Mouse (Mus musculus): ENCODE results near the gene Fam151a. TPM values are rescaled to one million over a fixed set of nuclear protein-coding genes. Genes with fewer than 3 reads are reported as not detected.
A peak's percentile ranks its signal among the peaks of the same experiment; 100 is the strongest.
"Not testable (repeated sequence)": the region's sequence is repeated elsewhere in the genome, so short reads cannot be mapped to it uniquely, and the experiment has no call there.

Gene Fam151a
- polyA plus RNA-seq, 1 experiment from 2014 or later, result 0.40 TPM

DNA sequence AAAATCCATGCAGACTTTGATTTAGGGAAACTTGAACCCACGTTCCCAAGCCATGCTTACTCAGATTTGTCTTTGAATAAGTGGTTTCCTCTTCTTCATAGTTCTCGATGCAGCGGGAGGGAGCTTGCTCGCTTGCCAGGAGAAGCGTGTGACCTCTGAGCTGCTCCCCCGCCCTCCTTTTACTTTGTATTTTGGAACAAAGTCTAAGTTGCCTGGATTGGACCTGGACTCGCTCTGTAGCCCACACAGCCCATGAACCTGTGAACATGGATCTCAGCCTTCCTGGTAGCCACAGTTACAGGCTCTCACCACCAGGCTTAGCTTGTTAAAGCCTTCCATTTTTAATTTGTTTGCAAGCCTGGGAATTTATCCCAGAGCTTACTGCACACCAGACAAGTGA is 2.9 kb upstream of the Fam151a start, which contains the start of gene Mroh7:
Gene Mroh7, minus strand, starts transcription at position 112 of the 400 bp plus-strand sequence.
- H3K4me3 ChIP-seq, result no peak within 1 kb of the TSS
- H3K9me3 ChIP-seq, result no peaks in the 10 kb centered on the region
- H3K36me3 ChIP-seq (replicated peaks), result no peaks in the 10 kb centered on the region
- H3K27ac ChIP-seq (replicated peaks), result no peak within 1 kb of the TSS
- H3K4me1 ChIP-seq, result peaks cover 14% of the 10 kb centered on the region
- DNase-seq (ENCODE audit: low spot score), result no peak
- no peaks in the 10 kb centered on the region for H3K27me3 ChIP-seq (replicated peaks; ENCODE audit: low read depth, poor library complexity, severe bottlenecking)
- WGBS, result 88% methylated on average over 7 of the region's 7 CpGs

- not testable (repeated sequence) for H3K27ac ChIP-seq (replicated peaks); H3K9me3 ChIP-seq; H3K27me3 ChIP-seq (replicated peaks; ENCODE audit: low read depth, poor library complexity, severe bottlenecking); H3K4me3 ChIP-seq; H3K36me3 ChIP-seq (replicated peaks)
- 47% methylated on average over 1 of the region's 1 CpGs for WGBS
- DNase-seq (ENCODE audit: low spot score), result peak; percentile 56
- peaks cover 25% of the 10 kb centered on the region for H3K4me1 ChIP-seq
Measured at GRCm38 (mm10) chr4:106736884-106737283, 3.2 kb downstream of the Fam151a start.

GRCm38 (mm10) chr4:106737904-106738303 is 4.2 kb downstream of the Fam151a start:
- Histone ChIP-seq H3K4me1 (peaks cover 25% of the 10 kb centered on the region), H3K9me3 (no peaks in the 10 kb centered on the region), H3K4me3 (no peak overlapping the region), H3K27ac (replicated peaks) (no peak overlapping the region), H3K36me3 (replicated peaks) (no peaks in the 10 kb centered on the region), H3K27me3 (replicated peaks; ENCODE audit: low read depth, poor library complexity, severe bottlenecking) (no peaks in the 10 kb centered on the region)
- WGBS, result 69% methylated on average over 3 of the region's 3 CpGs
- no peak for DNase-seq (ENCODE audit: low spot score)

DNA sequence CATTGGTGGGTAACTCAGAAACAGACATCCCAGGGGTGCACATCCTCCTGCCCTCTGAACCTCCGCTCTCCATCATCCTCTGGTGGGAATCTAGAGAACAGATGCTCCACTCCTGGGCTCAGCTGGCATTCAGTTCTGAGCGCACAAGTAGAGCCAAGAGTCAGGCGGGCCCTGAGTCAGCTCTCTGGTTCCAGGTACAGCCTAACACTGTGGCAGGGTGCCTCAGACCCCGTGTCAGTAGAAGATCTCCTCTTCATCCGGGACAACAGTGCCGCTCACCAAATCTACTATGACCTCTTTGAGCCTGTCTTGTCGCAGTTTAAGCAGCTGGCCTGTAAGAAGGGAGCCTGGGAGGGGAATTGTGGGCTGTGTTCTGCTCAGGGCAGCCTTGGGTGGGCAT is 12.2 kb downstream of the Fam151a start:
- H3K4me3 ChIP-seq, result no peak overlapping the region
- no peaks in the 10 kb centered on the region for H3K9me3 ChIP-seq
- H3K4me1 ChIP-seq, result peaks cover 30% of the 10 kb centered on the region
- no peaks in the 10 kb centered on the region for H3K36me3 ChIP-seq (replicated peaks)
- H3K27me3 ChIP-seq (replicated peaks; ENCODE audit: low read depth, poor library complexity, severe bottlenecking), result no peaks in the 10 kb centered on the region
- no peak for DNase-seq (ENCODE audit: low spot score)
- H3K27ac ChIP-seq (replicated peaks), result 0 out of 2 replicates have a peak overlapping the region, but pooled peaks have one; percentile 10
- 85% methylated on average over 7 of the region's 7 CpGs for WGBS

DNA sequence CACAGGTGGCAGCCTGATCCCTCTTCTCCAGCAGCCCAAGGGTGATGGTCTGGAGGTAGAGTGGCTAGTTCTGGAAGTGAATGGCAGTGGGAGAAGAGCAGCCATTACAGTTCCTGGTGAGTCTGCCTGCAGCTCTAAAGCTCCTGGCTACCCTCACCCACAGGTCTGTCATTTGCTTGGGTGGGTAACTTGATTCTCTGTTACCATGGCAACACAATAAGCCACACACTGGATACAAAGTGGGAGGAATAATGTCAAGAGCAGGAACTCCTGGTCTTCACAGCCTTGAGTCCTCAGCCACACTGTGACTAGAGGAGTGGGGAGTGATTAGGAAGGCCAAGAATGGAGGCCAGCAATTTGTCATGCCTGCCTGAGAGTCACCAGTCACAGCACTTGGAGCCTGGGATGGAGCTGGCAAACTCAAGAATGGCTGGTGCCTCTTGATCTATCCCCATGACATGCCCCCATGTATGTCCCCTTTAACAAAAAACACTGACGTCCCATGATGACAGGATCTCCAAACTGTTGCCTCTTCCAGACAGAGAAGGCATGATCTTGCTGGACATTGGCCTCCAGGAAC is 13.4 kb downstream of the Fam151a start:
- Histone ChIP-seq H3K4me3 (no peak overlapping the region), H3K27ac (replicated peaks) (peak overlapping the region; percentile 41; the same call in 1 of the 2 replicates), H3K36me3 (replicated peaks) (no peaks in the 10 kb centered on the region), H3K9me3 (no peaks in the 10 kb centered on the region), H3K27me3 (replicated peaks; ENCODE audit: low read depth, poor library complexity, severe bottlenecking) (no peaks in the 10 kb centered on the region), H3K4me1 (peaks cover 30% of the 10 kb centered on the region)
- WGBS, result 83% methylated on average over 1 of the region's 1 CpGs
- peak; percentile 35 for DNase-seq (ENCODE audit: low spot score)

DNA sequence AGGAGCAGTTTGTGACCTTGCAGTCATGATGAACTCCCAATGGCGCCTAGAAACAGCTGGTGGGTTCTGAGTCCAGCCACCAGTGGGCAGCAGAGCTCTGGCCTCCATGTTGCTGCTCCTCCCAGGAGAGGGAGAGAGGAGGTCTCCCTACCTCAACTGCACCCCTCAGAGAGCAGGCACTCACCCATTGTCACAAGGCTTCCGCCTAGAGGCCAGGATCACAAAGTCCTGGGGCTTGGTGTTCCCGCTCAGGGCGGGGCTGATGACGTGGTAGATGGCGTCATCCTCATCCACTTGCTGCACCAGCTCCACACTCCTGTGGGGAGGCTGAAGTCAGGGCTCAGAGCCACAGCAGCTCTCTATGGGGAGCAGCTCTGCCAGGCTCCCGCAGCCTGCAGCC is 16.0 kb downstream of the Fam151a start:
- H3K4me3 ChIP-seq, result peak overlapping the region; percentile 34
- H3K27me3 ChIP-seq (replicated peaks; ENCODE audit: low read depth, poor library complexity, severe bottlenecking), result no peaks in the 10 kb centered on the region
- DNase-seq (ENCODE audit: low spot score), result peak; percentile 78
- H3K27ac ChIP-seq (replicated peaks), result peak overlapping the region; percentile 61
- WGBS, result 4% methylated on average over 7 of the region's 7 CpGs
- H3K36me3 ChIP-seq (replicated peaks), result no peaks in the 10 kb centered on the region
- peaks cover 30% of the 10 kb centered on the region for H3K4me1 ChIP-seq
- H3K9me3 ChIP-seq, result no peaks in the 10 kb centered on the region

- H3K27me3 ChIP-seq (replicated peaks; ENCODE audit: low read depth, poor library complexity, severe bottlenecking), result no peaks in the 10 kb centered on the region
- peaks cover 32% of the 10 kb centered on the region for H3K4me1 ChIP-seq
- no peaks in the 10 kb centered on the region for H3K9me3 ChIP-seq
- no peak overlapping the region for H3K4me3 ChIP-seq
- no peak for DNase-seq (ENCODE audit: low spot score)
- H3K36me3 ChIP-seq (replicated peaks), result no peaks in the 10 kb centered on the region
- H3K27ac ChIP-seq (replicated peaks), result no peak overlapping the region
- WGBS, result 91% methylated on average over 6 of the region's 6 CpGs
Measured at GRCm38 (mm10) chr4:106751726-106752125, 18.0 kb downstream of the Fam151a start.

DNA sequence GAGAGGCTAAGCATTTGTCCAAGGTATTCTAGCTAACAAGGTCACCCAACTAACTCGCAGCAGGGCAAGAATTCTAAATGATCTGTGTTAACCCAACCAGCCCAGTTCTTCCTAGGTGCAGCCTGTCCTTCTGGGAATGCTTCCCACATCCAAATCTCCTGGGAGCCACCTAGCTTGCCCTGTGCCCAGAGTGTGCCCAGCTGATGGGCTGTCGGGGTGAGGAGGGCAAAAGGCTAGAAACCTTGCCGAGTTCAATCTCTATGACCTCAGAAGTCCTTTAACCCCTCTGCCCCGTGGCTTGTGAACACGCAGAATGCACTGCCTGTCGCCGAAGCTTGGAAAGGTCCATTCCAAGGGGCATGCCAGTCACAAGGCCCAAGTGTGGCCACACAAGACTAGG is 30.5 kb downstream of the Fam151a start:
- H3K27ac ChIP-seq (replicated peaks), result no peak overlapping the region
- WGBS, result 71% methylated on average over 7 of the region's 7 CpGs
- H3K4me3 ChIP-seq, result no peak overlapping the region
- DNase-seq (ENCODE audit: low spot score), result no peak
- H3K4me1 ChIP-seq, result peaks cover 15% of the 10 kb centered on the region
- no peaks in the 10 kb centered on the region for H3K36me3 ChIP-seq (replicated peaks)
- H3K9me3 ChIP-seq, result no peaks in the 10 kb centered on the region
- H3K27me3 ChIP-seq (replicated peaks; ENCODE audit: low read depth, poor library complexity, severe bottlenecking), result no peaks in the 10 kb centered on the region

DNA sequence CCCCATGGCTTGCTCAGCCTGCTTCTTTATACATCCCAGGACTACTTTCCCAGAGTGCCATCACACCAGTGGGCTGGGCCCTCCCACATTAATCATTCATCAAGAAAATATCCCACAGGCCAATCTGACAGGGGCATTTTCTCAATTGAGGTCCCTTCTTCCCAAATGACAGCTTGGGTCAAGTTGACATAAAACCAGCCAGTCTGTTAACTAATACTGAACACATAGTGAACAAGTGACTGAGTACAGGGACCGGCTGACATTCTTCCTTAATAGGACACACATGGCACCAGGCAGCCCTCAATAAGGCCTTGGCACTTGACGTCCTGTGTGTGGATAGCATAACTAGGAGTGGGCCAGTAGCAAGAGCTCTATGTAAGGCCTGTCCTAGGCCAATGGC is 35.6 kb downstream of the Fam151a start:
- 42% methylated on average over 2 of the region's 2 CpGs for WGBS
- DNase-seq (ENCODE audit: low spot score), result no peak

DNA sequence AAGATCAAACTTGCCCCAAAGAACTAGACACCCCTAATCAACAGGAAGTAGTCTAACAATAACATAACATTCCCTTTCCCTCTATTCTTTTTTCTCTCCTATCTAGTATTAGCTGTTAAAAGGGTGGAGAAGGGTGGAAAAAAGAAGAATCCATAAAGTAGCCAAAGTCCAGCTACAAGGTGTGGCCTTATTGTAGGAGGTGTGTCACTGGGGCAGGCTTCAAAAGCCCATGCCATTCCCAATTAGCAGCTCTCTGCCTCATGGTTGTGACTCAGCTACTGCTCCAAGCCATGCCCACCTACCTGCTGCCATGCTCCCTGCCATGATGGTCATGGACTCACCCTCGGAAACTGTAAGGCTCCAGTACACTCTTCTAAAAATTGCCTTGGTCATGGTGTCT is 38.9 kb downstream of the Fam151a start:
- WGBS, result 90% methylated on average over 1 of the region's 1 CpGs
- Histone ChIP-seq H3K27ac (replicated peaks) (no peak overlapping the region), H3K27me3 (replicated peaks; ENCODE audit: low read depth, poor library complexity, severe bottlenecking) (peaks cover 4% of the 10 kb centered on the region; the same call in 1 of the 2 replicates), H3K4me1 (peaks cover 20% of the 10 kb centered on the region), H3K4me3 (no peak overlapping the region), H3K36me3 (replicated peaks) (no peaks in the 10 kb centered on the region), H3K9me3 (no peaks in the 10 kb centered on the region)
- DNase-seq (ENCODE audit: low spot score), result no peak

More for the DNA sequence above, 35.6 kb downstream of the Fam151a start:
- Histone ChIP-seq H3K4me1 (peaks cover 9% of the 10 kb centered on the region), H3K27me3 (replicated peaks; ENCODE audit: low read depth, poor library complexity, severe bottlenecking) (peaks cover 4% of the 10 kb centered on the region; the same call in 1 of the 2 replicates), H3K9me3 (no peaks in the 10 kb centered on the region), H3K4me3 (no peak overlapping the region), H3K36me3 (replicated peaks) (no peaks in the 10 kb centered on the region), H3K27ac (replicated peaks) (no peak overlapping the region)

DNA sequence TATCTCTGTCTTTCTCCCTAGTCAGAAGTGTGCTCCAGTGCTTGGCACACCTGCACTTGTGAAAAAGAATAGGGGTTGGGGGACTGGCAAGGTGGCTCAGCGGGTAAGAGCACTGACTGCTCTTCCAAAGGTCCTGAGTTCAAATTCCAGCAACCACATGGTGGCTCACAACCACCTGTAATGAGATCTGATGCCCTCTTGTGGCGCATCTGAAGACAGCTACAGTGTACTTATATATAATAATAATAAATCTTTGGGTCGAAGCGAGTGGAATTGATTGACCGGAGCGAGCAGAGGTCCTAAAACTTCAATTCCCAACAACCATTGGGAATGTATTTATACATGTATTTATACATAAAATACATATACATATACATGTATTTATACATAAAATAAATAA is 42.1 kb downstream of the Fam151a start:
- H3K36me3 ChIP-seq (replicated peaks); DNase-seq (ENCODE audit: low spot score); H3K9me3 ChIP-seq; H3K27ac ChIP-seq (replicated peaks); H3K4me3 ChIP-seq; H3K27me3 ChIP-seq (replicated peaks; ENCODE audit: low read depth, poor library complexity, severe bottlenecking): not testable (repeated sequence)
- peaks cover 45% of the 10 kb centered on the region for H3K4me1 ChIP-seq
- 84% methylated on average over 6 of the region's 6 CpGs for WGBS

DNA sequence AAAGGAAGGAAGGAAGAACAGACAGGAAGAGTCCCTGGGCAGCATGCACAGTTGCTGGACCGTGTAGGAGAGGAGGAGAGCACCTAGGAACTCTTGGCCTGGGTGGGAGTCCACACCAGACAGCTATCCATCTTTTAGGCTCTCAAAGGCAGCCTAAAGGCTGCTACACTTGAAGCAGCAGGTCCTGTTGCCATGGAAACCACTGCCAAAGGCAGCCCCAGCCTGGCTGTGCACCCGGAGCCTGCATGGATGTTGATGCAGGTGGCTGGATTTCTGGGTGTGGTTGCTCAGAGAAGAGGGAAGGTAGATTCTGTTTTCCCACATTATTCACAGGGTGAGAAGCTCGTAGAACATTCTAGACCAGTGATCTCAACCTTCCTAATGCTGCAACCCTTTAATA is 43.3 kb downstream of the Fam151a start:
- no peak overlapping the region for H3K27ac ChIP-seq (replicated peaks)

GRCm38 (mm10) chr4:106778116-106778788 is 44.6 kb downstream of the Fam151a start:
- 50% methylated on average over 5 of the region's 5 CpGs for WGBS
- no peaks in the 10 kb centered on the region for H3K9me3 ChIP-seq
- no peaks in the 10 kb centered on the region for H3K27me3 ChIP-seq (replicated peaks; ENCODE audit: low read depth, poor library complexity, severe bottlenecking)
- H3K36me3 ChIP-seq (replicated peaks), result no peaks in the 10 kb centered on the region
- peak overlapping the region; percentile 55 for H3K27ac ChIP-seq (replicated peaks)
- H3K4me1 ChIP-seq, result peaks cover 62% of the 10 kb centered on the region
- peak; percentile 76 for DNase-seq (ENCODE audit: low spot score)
- no peak overlapping the region for H3K4me3 ChIP-seq

More for the DNA sequence above, 43.3 kb downstream of the Fam151a start:
- no peak overlapping the region for H3K4me3 ChIP-seq
- WGBS, result 44% methylated on average over 3 of the region's 3 CpGs
- DNase-seq (ENCODE audit: low spot score), result peak; percentile 69
- peaks cover 55% of the 10 kb centered on the region for H3K4me1 ChIP-seq
- no peaks in the 10 kb centered on the region for H3K36me3 ChIP-seq (replicated peaks)
- no peaks in the 10 kb centered on the region for H3K9me3 ChIP-seq
- H3K27me3 ChIP-seq (replicated peaks; ENCODE audit: low read depth, poor library complexity, severe bottlenecking), result no peaks in the 10 kb centered on the region

All from embryonic facial prominence, embryonic 10.5 days (tissue).